Mouse (Mus musculus) spleen, postnatal 10 days (tissue): ENCODE data around the gene Traip.

Experiments used
- DNase-seq, 2 experiments: peaks; one replicate each; pipeline ENCODE4 v3.0.0; 2021 to 2022; ENCODE audit warnings: low spot score in 2 of 2

Gene Traip

GRCm38 (mm10) chr9:107971690-107972541 lies 22.0 kb downstream of the Traip start:
- peak; percentile 61 to 78 for DNase-seq

- peak; percentile 56 to 58 for DNase-seq
Observed at GRCm38 (mm10) chr9:107974491-107975171, 24.7 kb downstream of the Traip start.

- peak; percentile 65 to 73 for DNase-seq
Observed at GRCm38 (mm10) chr9:107975399-107976386, 25.8 kb downstream of the Traip start, which contains the start of gene Uba7. Gene Uba7, plus strand, starts transcription at chr9:107975505.

GRCm38 (mm10) chr9:107978815-107979214 lies 28.9 kb downstream of the Traip start:
- DNase-seq, result no peak

- DNase-seq, result peak; percentile 39 to 53
Observed at GRCm38 (mm10) chr9:107981684-107982605, 32.0 kb downstream of the Traip start.

GRCm38 (mm10) chr9:107982681-107983346 lies 32.9 kb downstream of the Traip start, which contains the start of gene Gm20661:
Gene Gm20661, plus strand, starts transcription at chr9:107983058.
- DNase-seq, result peak; percentile 68 to 83

GRCm38 (mm10) chr9:107983421-107983890 lies 33.5 kb downstream of the Traip start:
- DNase-seq, result peak in 1 of 2 experiments; percentile 67

- DNase-seq, result peak; percentile 49 to 62
Observed at GRCm38 (mm10) chr9:107984052-107984753, 34.3 kb downstream of the Traip start.

GRCm38 (mm10) chr9:107984754-107985055 lies 34.8 kb downstream of the Traip start:
- DNase-seq, result peak in 1 of 2 experiments; percentile 58

GRCm38 (mm10) chr9:107985131-107986119 lies 35.5 kb downstream of the Traip start, which contains the start of gene Inka1:
Gene Inka1, minus strand, starts transcription at chr9:107985879.
- peak; percentile 94 to 97 for DNase-seq

- peak; percentile 71 to 85 for DNase-seq
Observed at GRCm38 (mm10) chr9:107986376-107986775, 36.4 kb downstream of the Traip start.

- DNase-seq, result no peak
Observed at GRCm38 (mm10) chr9:107987950-107988349, 38.0 kb downstream of the Traip start.

GRCm38 (mm10) chr9:107992197-107992596 lies 42.3 kb downstream of the Traip start, which contains the start of gene Cdhr4:
Gene Cdhr4, plus strand, starts transcription at chr9:107992497.
- DNase-seq, result no peak

- no peak for DNase-seq
Observed at GRCm38 (mm10) chr9:107993013-107993412, 43.1 kb downstream of the Traip start.

GRCm38 (mm10) chr9:107994464-107994863 lies 44.5 kb downstream of the Traip start:
- no peak for DNase-seq

GRCm38 (mm10) chr9:107995513-107995912 lies 45.6 kb downstream of the Traip start:
- no peak for DNase-seq

- no peak for DNase-seq
Observed at GRCm38 (mm10) chr9:107996049-107996448, 46.1 kb downstream of the Traip start, which contains the start of gene Gm20662. Gene Gm20662, plus strand, starts transcription at chr9:107996349.
